13 mouse cellular contexts compared by ENCODE assay signal in genomic region chr12:80817697-80818235, GRCm38 (mm10). TPM values are rescaled to one million over a fixed set of nuclear protein-coding genes. Genes with fewer than 3 reads are reported as not detected.
DNase-seq lines count a peak whose midpoint lies in the region; ATAC-seq and TF ChIP-seq lines count a peak whose summit lies in the region.
"Had no signal": no experiment of that assay in that cellular context is flagged by ENCODE, and none has a peak within 500 bp of the region (broad histone marks: within the 10 kb centered on the region; RNA-seq: fewer than 3 reads in every experiment).

No protein-coding gene starts in this region.

- no peak for DNase-seq in heart, adult 18-20 months
- peak; percentile 32 for DNase-seq in lung, postnatal 0 days (ENCODE audit: low spot score)
- DNase-seq in lung, postnatal 4 days = no peak
- no peak for DNase-seq in thymus, postnatal 10 days (ENCODE audit: low spot score in 2 of 2)
- DNase-seq: kidney, adult 9 months had no signal

- 0 out of 2 replicates have a peak overlapping the region, but pooled peaks have one; percentile 7 for H3K4me2 ChIP-seq in heart, embryonic 12.5 days
- no peak overlapping the region for H3K4me2 ChIP-seq in lung, postnatal 0 days (replicated peaks; ENCODE audit: low read depth, low read length)
- no peak overlapping the region for H3K4me2 ChIP-seq in forebrain, embryonic 13.5 days

- ATAC-seq in heart, embryonic 12.5 days (ENCODE audit: insufficient number of reproducible peaks, low FRiP score) = no peak
- ATAC-seq in lung, postnatal 0 days = no peak
- peak; percentile 77 for ATAC-seq in common myeloid progenitor, adult 5-6 weeks (replicated peaks; ENCODE audit: low read depth, poor library complexity, severe bottlenecking)
- ATAC-seq in megakaryocyte progenitor cell, adult 5-6 weeks (replicated peaks; ENCODE audit: poor library complexity) = peak; percentile 67
- no peak for ATAC-seq in forebrain, embryonic 13.5 days
- ATAC-seq: hindbrain, embryonic 16.5 days had no signal

- no peak overlapping the region for H3K27ac ChIP-seq in heart, embryonic 12.5 days (ENCODE audit: poor library complexity, severe bottlenecking)
- no peak overlapping the region for H3K27ac ChIP-seq in lung, postnatal 0 days (ENCODE audit: low read length)
- H3K27ac ChIP-seq in forebrain, embryonic 13.5 days = no peak overlapping the region
- H3K27ac ChIP-seq: heart, embryonic 10.5 days; stomach, postnatal 0 days had no signal

- no peaks in the 10 kb centered on the region for H3K27me3 ChIP-seq in heart, embryonic 12.5 days (replicated peaks)
- H3K27me3 ChIP-seq in lung, postnatal 0 days (replicated peaks; ENCODE audit: insufficient read depth, low read length) = no peaks in the 10 kb centered on the region
- H3K27me3 ChIP-seq in forebrain, embryonic 13.5 days = no peaks in the 10 kb centered on the region

- TF ChIP-seq EP300 in lung, postnatal 0 days (IDR thresholded peaks at IDR 0.05) = no peak

- H3K9me3 ChIP-seq in heart, embryonic 12.5 days (replicated peaks) = no peaks in the 10 kb centered on the region
- H3K9me3 ChIP-seq in lung, postnatal 0 days (ENCODE audit: low read length) = no peaks in the 10 kb centered on the region
- no peaks in the 10 kb centered on the region for H3K9me3 ChIP-seq in forebrain, embryonic 13.5 days (replicated peaks)
- H3K9me3 ChIP-seq: heart, embryonic 10.5 days had no signal

- H3K9ac ChIP-seq in heart, embryonic 12.5 days = no peak overlapping the region
- no peak overlapping the region for H3K9ac ChIP-seq in lung, postnatal 0 days (replicated peaks; ENCODE audit: low read depth)
- no peak overlapping the region for H3K9ac ChIP-seq in forebrain, embryonic 13.5 days

- H3K4me1 ChIP-seq in heart, embryonic 12.5 days (replicated peaks) = peaks cover 67% of the 10 kb centered on the region
- peaks cover 59% of the 10 kb centered on the region for H3K4me1 ChIP-seq in lung, postnatal 0 days (ENCODE audit: insufficient read depth, low read depth, low read length)
- peaks cover 21% of the 10 kb centered on the region for H3K4me1 ChIP-seq in forebrain, embryonic 13.5 days

- H3K36me3 ChIP-seq in heart, embryonic 12.5 days = no peaks in the 10 kb centered on the region
- no peaks in the 10 kb centered on the region for H3K36me3 ChIP-seq in lung, postnatal 0 days (ENCODE audit: insufficient read depth, low read length)
- H3K36me3 ChIP-seq in forebrain, embryonic 13.5 days (ENCODE audit: poor library complexity, severe bottlenecking) = no peaks in the 10 kb centered on the region
- H3K36me3 ChIP-seq: heart, embryonic 10.5 days had no signal

- H3K4me3 ChIP-seq in heart, embryonic 12.5 days = no peak overlapping the region
- no peak overlapping the region for H3K4me3 ChIP-seq in lung, postnatal 0 days (ENCODE audit: low read depth, low read length)
- H3K4me3 ChIP-seq in forebrain, embryonic 13.5 days = no peak overlapping the region
- H3K4me3 ChIP-seq: erythroblast, embryonic 14.5 days; heart, embryonic 10.5 days had no signal

- TF ChIP-seq CTCF in lung, postnatal 0 days (IDR thresholded peaks at IDR 0.05) = no peak

RNA-seq across cellular contexts. Expression of gene Susd6, which starts 27.5 kb away (rescaled TPM):
- 22.4 and 22.7 TPM in 2 replicates for polyA plus RNA-seq in heart, embryonic 12.5 days (2016; fragmentation: Nextera tagmentation; extraction: Ambion mirVana)
- 10 to 100 TPM; 68.3 to 71.9 TPM for total RNA-seq in heart, adult 18-20 months (2021)
- polyA plus RNA-seq in lung, postnatal 0 days (2015; fragmentation: Nextera tagmentation; extraction: Ambion mirVana) = 26.5 and 34.9 TPM in 2 replicates
- 18.4 and 22.4 TPM in 2 replicates for total RNA-seq in common myeloid progenitor, adult 5-6 weeks (2017)
- total RNA-seq in megakaryocyte progenitor cell, adult 5-6 weeks (2015) = 12.8 and 14.5 TPM in 2 replicates
- total RNA-seq in megakaryocyte progenitor cell, adult 5-6 weeks (2017) = 15.9 and 19.4 TPM in 2 replicates
- polyA plus RNA-seq in forebrain, embryonic 13.5 days (2015; fragmentation: Nextera tagmentation; extraction: Ambion mirVana) = 13.8 and 14.0 TPM in 2 replicates

RNA-seq across cellular contexts. Expression of gene Ccdc177, which starts 57.3 kb away (rescaled TPM):
- polyA plus RNA-seq in heart, embryonic 12.5 days (2016; fragmentation: Nextera tagmentation; extraction: Ambion mirVana) = 0.03 TPM in 1 of 2 replicates, not detected in the other
- under 1 TPM in 1 of 2 experiments, not detected in 1; 0.05 TPM for total RNA-seq in heart, adult 18-20 months (2021)
- 0.02 TPM in 1 of 2 replicates, not detected in the other for polyA plus RNA-seq in lung, postnatal 0 days (2015; fragmentation: Nextera tagmentation; extraction: Ambion mirVana)
- total RNA-seq in common myeloid progenitor, adult 5-6 weeks (2017) = 0.14 and 0.29 TPM in 2 replicates
- not detected in 2 replicates for total RNA-seq in megakaryocyte progenitor cell, adult 5-6 weeks (2015)
- total RNA-seq in megakaryocyte progenitor cell, adult 5-6 weeks (2017) = 0.12 TPM in 1 of 2 replicates, not detected in the other
- polyA plus RNA-seq in forebrain, embryonic 13.5 days (2015; fragmentation: Nextera tagmentation; extraction: Ambion mirVana) = 4.6 and 4.7 TPM in 2 replicates
- polyA plus RNA-seq: erythroblast, embryonic 14.5 days had no signal

Comparison
In these comparisons a context has a peak if more than half of its experiments do, and no peak if none do; other contexts are left out.
1. ATAC-seq: peak in common myeloid progenitor, adult 5-6 weeks (single experiment) and megakaryocyte progenitor cell, adult 5-6 weeks (single experiment); none in heart, embryonic 12.5 days (single experiment), lung, postnatal 0 days (single experiment) and forebrain, embryonic 13.5 days (single experiment).